Mouse (Mus musculus): ENCODE data around the gene Creld2.

- no peak for TF ChIP-seq CTCF (IDR thresholded peaks at IDR 0.05; ENCODE audit: low read depth, low read length)
- TF ChIP-seq POLR2A (IDR thresholded peaks at IDR 0.05; ENCODE audit: extremely low read depth, insufficient read depth, low read length): no peak
Observed at GRCm38 (mm10) chr15:88832536-88832935, 13.1 kb downstream of the Creld2 start.

Measured in liver, adult 2 months (tissue).